Mouse (Mus musculus) urinary bladder, postnatal 14 days (tissue): ENCODE measurements around the gene Gm5105.

ENCODE experiments used
- DNase-seq: peaks from one replicate; pipeline ENCODE4 v3.0.0; 2021; ENCODE audit warnings: low spot score

Gene Gm5105

GRCm38 (mm10) chr3:138026286-138026685 is 40.9 kb downstream of the Gm5105 start:
- DNase-seq, result peak; percentile 17

DNA sequence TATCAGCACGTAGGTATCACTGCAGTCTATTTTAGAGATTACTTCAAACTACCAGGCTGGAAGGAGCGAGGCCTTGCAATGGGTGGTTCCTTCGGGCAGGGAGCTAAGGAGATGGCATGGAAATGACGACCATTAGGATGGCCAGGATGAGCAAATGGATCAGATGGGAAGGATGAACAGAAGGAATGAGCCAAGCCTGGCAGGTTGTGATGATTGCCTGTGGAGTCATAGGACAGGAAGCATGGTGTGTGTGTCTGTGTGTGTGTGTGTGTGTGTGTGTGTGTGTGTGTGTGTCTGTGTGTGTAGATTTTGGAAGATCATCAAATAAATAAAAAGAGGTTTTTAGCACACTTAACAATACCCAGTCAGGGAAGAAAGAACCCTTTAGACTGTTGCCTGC is 44.5 kb downstream of the Gm5105 start:
- DNase-seq, result no peak

- no peak for DNase-seq
Measured at GRCm38 (mm10) chr3:138022003-138022402, 45.2 kb downstream of the Gm5105 start.

GRCm38 (mm10) chr3:138016810-138017209 is 50.4 kb downstream of the Gm5105 start:
- no peak for DNase-seq

- DNase-seq, result no peak
Measured at GRCm38 (mm10) chr3:138014725-138015124, 52.5 kb downstream of the Gm5105 start.

- DNase-seq, result no peak
Measured at GRCm38 (mm10) chr3:138012351-138012750, 54.8 kb downstream of the Gm5105 start.

- DNase-seq, result no peak
Measured at GRCm38 (mm10) chr3:138008152-138008551, 59.0 kb downstream of the Gm5105 start.

- no peak for DNase-seq
Measured at GRCm38 (mm10) chr3:138006896-138007295, 60.3 kb downstream of the Gm5105 start.

DNA sequence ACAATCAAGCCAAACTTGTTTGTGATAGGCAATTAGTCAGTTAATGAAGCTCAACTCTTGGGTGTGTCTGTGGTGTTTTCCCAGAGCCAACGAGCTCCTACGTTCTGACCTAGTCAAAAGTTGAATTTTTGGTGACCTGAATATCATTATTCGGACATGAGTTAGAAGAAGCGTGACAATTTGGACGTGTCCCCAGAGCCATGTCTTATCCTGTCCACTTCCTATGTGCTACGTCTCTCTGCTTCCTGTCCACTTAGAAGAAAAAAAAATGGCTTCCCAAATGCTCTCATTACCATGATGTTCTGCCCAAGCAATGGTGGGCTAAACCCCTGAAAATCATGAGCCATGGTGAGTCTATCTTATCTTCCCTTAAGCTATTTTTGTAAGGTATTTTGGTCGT is 63.9 kb downstream of the Gm5105 start:
- no peak for DNase-seq

DNA sequence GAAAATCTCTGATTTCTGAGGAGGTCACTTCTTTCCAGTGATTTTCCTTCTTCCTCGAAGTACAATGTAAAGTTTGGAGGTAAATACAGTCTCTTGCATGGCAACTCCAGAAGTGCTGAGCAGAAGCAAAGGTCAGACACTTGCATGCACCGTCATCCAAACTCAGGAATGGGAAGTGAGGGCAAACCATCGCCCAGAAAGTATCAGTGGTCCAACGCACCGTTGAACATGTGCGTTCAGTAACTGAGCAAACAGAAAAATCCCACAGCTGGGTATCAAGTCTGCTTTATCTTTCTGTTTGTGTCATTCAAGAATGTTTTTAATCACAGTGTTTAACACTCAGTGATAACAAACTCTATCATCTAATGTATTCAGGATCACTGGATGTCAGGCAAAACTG is 64.6 kb downstream of the Gm5105 start:
- DNase-seq, result no peak

DNA sequence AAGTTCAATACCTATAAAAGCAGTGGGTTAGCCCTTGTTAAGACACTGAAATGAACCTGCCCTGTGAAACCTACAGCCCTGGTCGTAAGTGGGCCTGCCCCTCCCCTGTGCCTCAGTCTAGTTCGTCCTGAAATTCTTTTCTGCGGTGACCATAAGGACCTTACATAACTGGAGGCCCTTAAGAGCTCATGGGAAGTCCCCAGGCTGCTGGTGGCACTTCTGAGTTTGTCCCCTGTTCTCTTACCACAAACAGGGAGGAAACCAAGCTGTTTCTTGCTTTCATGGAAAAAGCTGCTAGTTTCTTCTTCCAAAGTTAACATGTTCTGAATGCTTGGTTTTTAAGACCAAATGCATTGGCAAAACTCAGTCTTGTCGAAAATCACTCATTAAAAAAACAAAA is 65.3 kb downstream of the Gm5105 start:
- DNase-seq, result no peak

DNA sequence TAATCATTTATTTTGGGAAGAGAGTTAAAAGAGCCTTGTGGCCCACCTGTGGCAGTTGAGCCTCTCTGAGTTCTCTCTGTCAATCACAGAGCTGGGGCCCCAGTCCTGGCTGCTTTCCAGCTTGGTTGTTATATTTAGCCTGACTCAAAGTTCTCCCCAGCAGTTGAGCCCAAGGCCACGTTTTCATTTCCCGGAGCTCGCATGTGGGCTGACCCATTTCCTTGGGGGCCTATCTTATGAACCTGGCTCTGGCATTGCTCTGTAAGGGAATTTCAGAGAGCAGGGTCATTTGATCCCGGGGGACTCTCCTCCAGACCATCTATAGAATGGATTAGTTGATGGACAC is 66.5 kb downstream of the Gm5105 start:
- DNase-seq, result no peak

GRCm38 (mm10) chr3:138000062-138000723 is 67.0 kb downstream of the Gm5105 start:
- no peak for DNase-seq

DNA sequence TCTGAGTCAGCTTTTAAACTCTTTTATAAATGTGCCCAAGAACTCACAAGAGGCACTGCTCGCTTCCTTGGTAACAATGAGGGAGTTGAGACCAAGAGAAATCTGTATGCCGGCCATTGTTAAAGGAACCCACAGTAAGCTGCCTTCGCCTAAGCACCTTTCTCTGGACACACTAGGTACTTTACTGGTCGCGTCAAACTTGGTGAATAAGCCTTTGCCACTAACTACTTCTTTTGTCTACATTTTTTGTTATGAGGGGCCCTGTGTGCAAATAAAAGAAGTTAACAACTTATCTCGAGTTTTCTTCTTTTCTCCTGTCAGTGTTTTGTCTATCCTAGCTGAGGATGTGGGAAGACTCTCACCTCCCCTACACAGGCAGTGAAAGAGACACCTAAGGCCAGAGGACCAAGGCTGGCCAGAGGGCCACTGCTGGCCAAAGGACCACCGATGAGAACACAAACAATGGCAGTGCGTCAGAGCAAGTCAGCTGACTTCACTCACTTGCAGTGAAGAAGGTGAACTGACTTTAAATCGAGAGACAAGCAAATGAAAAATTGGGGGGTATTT is 67.9 kb downstream of the Gm5105 start:
- DNase-seq, result no peak
